Mouse (Mus musculus): Measurements from ENCODE around the gene Ccnd1. TPM values are rescaled to one million over a fixed set of nuclear protein-coding genes. Genes with fewer than 3 reads are reported as not detected.
"Not testable (repeated sequence)": the region's sequence is repeated elsewhere in the genome, so short reads cannot be mapped to it uniquely, and the experiment has no call there.

Ccnd1 gene
- polyA plus RNA-seq, 1 experiment from 2014 or later = 10.1 TPM

- Histone ChIP-seq H3K9ac (replicated peaks) (no peak overlapping the region), H3K4me1 (ENCODE audit: insufficient read depth) (peaks cover 10% of the 10 kb centered on the region), H3K4me2 (ENCODE audit: low read depth, low read length) (peak overlapping the region; percentile 78; the same call in 1 of the 2 replicates), H3K27ac (ENCODE audit: low read depth) (no peak overlapping the region), H3K4me3 (ENCODE audit: low read depth, low read length) (no peak overlapping the region), H3K27me3 (ENCODE audit: insufficient read depth, low read length) (peaks cover 57% of the 10 kb centered on the region), H3K9me3 (ENCODE audit: low read length) (no peaks in the 10 kb centered on the region), H3K36me3 (replicated peaks; ENCODE audit: insufficient read depth, low read length) (no peaks in the 10 kb centered on the region)
- no peak for ATAC-seq
- no peak for DNase-seq
- no peak for TF ChIP-seq CTCF (IDR thresholded peaks at IDR 0.05; ENCODE audit: low read depth)
- TF ChIP-seq EP300 (IDR thresholded peaks at IDR 0.05; ENCODE audit: low read depth) = no peak
- 4% methylated on average over 4 of the region's 4 CpGs for WGBS (ENCODE audit: insufficient replicate concordance)
These were observed 45.0 kb downstream of the Ccnd1 start for GRCm38 (mm10) chr7:144894706-144895105.

GRCm38 (mm10) chr7:144894191-144894590 lies 45.5 kb downstream of the Ccnd1 start:
- Histone ChIP-seq H3K4me2 (ENCODE audit: low read depth, low read length) (no peak overlapping the region), H3K36me3 (replicated peaks; ENCODE audit: insufficient read depth, low read length) (no peaks in the 10 kb centered on the region), H3K4me3 (ENCODE audit: low read depth, low read length) (no peak overlapping the region), H3K27ac (ENCODE audit: low read depth) (no peak overlapping the region), H3K9me3 (ENCODE audit: low read length) (no peaks in the 10 kb centered on the region), H3K27me3 (ENCODE audit: insufficient read depth, low read length) (peaks cover 54% of the 10 kb centered on the region), H3K4me1 (ENCODE audit: insufficient read depth) (peaks cover 10% of the 10 kb centered on the region), H3K9ac (replicated peaks) (no peak overlapping the region)
- TF ChIP-seq EP300 (IDR thresholded peaks at IDR 0.05; ENCODE audit: low read depth) (no peak), CTCF (IDR thresholded peaks at IDR 0.05; ENCODE audit: low read depth) (peak; percentile 47)
- ATAC-seq = no peak
- peak; percentile 35 for DNase-seq
- WGBS (ENCODE audit: insufficient replicate concordance) = 6% methylated on average over 5 of the region's 5 CpGs

GRCm38 (mm10) chr7:144892322-144892721 lies 47.4 kb downstream of the Ccnd1 start:
- DNase-seq = no peak
- no peak overlapping the region for H3K4me2 ChIP-seq (ENCODE audit: low read depth, low read length)
- H3K36me3 ChIP-seq (replicated peaks; ENCODE audit: insufficient read depth, low read length) = no peaks in the 10 kb centered on the region
- H3K4me3 ChIP-seq (ENCODE audit: low read depth, low read length) = no peak overlapping the region
- peaks cover 44% of the 10 kb centered on the region for H3K27me3 ChIP-seq (ENCODE audit: insufficient read depth, low read length)
- WGBS (ENCODE audit: insufficient replicate concordance) = 53% methylated on average over 6 of the region's 6 CpGs
- no peaks in the 10 kb centered on the region for H3K9me3 ChIP-seq (ENCODE audit: low read length)
- peaks cover 10% of the 10 kb centered on the region for H3K4me1 ChIP-seq (ENCODE audit: insufficient read depth)
- no peak for ATAC-seq
- no peak for TF ChIP-seq EP300 (IDR thresholded peaks at IDR 0.05; ENCODE audit: low read depth)
- TF ChIP-seq CTCF (IDR thresholded peaks at IDR 0.05; ENCODE audit: low read depth) = no peak
- no peak overlapping the region for H3K9ac ChIP-seq (replicated peaks)
- no peak overlapping the region for H3K27ac ChIP-seq (ENCODE audit: low read depth)

- H3K27me3 ChIP-seq (ENCODE audit: insufficient read depth, low read length) = peaks cover 40% of the 10 kb centered on the region
- H3K36me3 ChIP-seq (replicated peaks; ENCODE audit: insufficient read depth, low read length) = no peaks in the 10 kb centered on the region
- DNase-seq (no peak), ATAC-seq (no peak)
- no peak overlapping the region for H3K27ac ChIP-seq (ENCODE audit: low read depth)
- WGBS (ENCODE audit: insufficient replicate concordance) = 78% methylated on average over 2 of the region's 2 CpGs
- TF ChIP-seq CTCF (IDR thresholded peaks at IDR 0.05; ENCODE audit: low read depth) = no peak
- TF ChIP-seq EP300 (IDR thresholded peaks at IDR 0.05; ENCODE audit: low read depth) = no peak
- no peak overlapping the region for H3K4me3 ChIP-seq (ENCODE audit: low read depth, low read length)
- H3K4me1 ChIP-seq (ENCODE audit: insufficient read depth) = peaks cover 10% of the 10 kb centered on the region
- no peaks in the 10 kb centered on the region for H3K9me3 ChIP-seq (ENCODE audit: low read length)
- no peak overlapping the region for H3K9ac ChIP-seq (replicated peaks)
- H3K4me2 ChIP-seq (ENCODE audit: low read depth, low read length) = no peak overlapping the region
These were observed 47.9 kb downstream of the Ccnd1 start for GRCm38 (mm10) chr7:144891863-144892262.

GRCm38 (mm10) chr7:144890661-144891060 lies 49.1 kb downstream of the Ccnd1 start:
- 0 out of 2 replicates have a peak, but pooled peaks have one; percentile 21 for TF ChIP-seq CTCF (IDR thresholded peaks at IDR 0.05; ENCODE audit: low read depth)
- H3K36me3 ChIP-seq (replicated peaks; ENCODE audit: insufficient read depth, low read length); H3K9ac ChIP-seq (replicated peaks); DNase-seq; H3K4me2 ChIP-seq (ENCODE audit: low read depth, low read length); H3K27ac ChIP-seq (ENCODE audit: low read depth); H3K4me3 ChIP-seq (ENCODE audit: low read depth, low read length); ATAC-seq; H3K4me1 ChIP-seq (ENCODE audit: insufficient read depth); H3K9me3 ChIP-seq (ENCODE audit: low read length): not testable (repeated sequence)
- H3K27me3 ChIP-seq (ENCODE audit: insufficient read depth, low read length) = peaks cover 28% of the 10 kb centered on the region
- 63% methylated on average over 1 of the region's 1 CpGs for WGBS (ENCODE audit: insufficient replicate concordance)

GRCm38 (mm10) chr7:144888564-144889299 lies 51.0 kb downstream of the Ccnd1 start:
- Histone ChIP-seq H3K4me3 (ENCODE audit: low read depth, low read length) (no peak overlapping the region), H3K27ac (ENCODE audit: low read depth) (no peak overlapping the region), H3K9me3 (ENCODE audit: low read length) (no peaks in the 10 kb centered on the region), H3K9ac (replicated peaks) (no peak overlapping the region), H3K27me3 (ENCODE audit: insufficient read depth, low read length) (peaks cover 16% of the 10 kb centered on the region), H3K4me2 (ENCODE audit: low read depth, low read length) (no peak overlapping the region), H3K4me1 (ENCODE audit: insufficient read depth) (no peaks in the 10 kb centered on the region), H3K36me3 (replicated peaks; ENCODE audit: insufficient read depth, low read length) (no peaks in the 10 kb centered on the region)
- 12% methylated on average over 18 of the region's 18 CpGs for WGBS (ENCODE audit: insufficient replicate concordance)
- ATAC-seq = no peak
- TF ChIP-seq EP300 (IDR thresholded peaks at IDR 0.05; ENCODE audit: low read depth) (no peak), CTCF (IDR thresholded peaks at IDR 0.05; ENCODE audit: low read depth) (no peak)
- DNase-seq = no peak
